Mouse (Mus musculus) cerebellum, adult 2 months (tissue): ENCODE results near the gene Shc1.

Source experiments
- CTCF ChIP-seq: fragments of 200-500 bp; IDR thresholded peaks from 2 replicates; pipeline ENCODE4 v1.5.1; 2011; ENCODE audit warnings: low read depth, mild to moderate bottlenecking, control low read depth, low read length, moderate library complexity, borderline replicate concordance; ENCODE audit not compliant: insufficient read depth
- POLR2A ChIP-seq: fragments of 200-500 bp; IDR thresholded peaks from 2 replicates; pipeline ENCODE4 v1.6.1; 2011; ENCODE audit warnings: low read length, control low read depth, borderline replicate concordance; ENCODE audit not compliant: insufficient read depth

DNA sequence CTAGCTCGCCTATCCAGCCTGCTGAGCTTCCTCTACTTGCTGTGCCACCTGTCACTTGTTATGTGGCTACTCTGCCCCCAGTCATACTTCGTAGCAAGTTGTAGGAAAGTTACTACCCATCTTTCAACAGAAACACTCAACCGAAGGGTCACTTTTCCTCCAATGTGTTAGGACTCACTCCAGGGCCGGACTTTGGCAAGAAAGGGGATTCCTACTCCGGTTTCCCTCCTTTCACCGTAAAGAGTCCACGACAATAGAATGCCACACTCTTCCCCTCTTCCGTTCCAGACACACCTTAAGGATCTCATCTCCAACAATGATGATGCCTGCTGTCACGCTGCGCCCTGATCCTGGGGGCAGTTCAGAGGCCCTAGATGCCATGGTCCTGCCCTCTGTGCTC lies 7.4 kb upstream of the Shc1 start:
- TF ChIP-seq CTCF (no peak), POLR2A (no peak)
